Mouse (Mus musculus): ENCODE results near the gene Unc13b.

- TF ChIP-seq POLR2A (IDR thresholded peaks at IDR 0.05; ENCODE audit: borderline replicate concordance, extremely low read depth, insufficient read depth, insufficient read length, poor library complexity, severe bottlenecking) (no peak), CTCF (IDR thresholded peaks at IDR 0.05; ENCODE audit: borderline replicate concordance, extremely low read depth, insufficient read depth, insufficient read length) (no peak)
Measured at GRCm38 (mm10) chr4:43287305-43287704, 228.6 kb downstream of the Unc13b start.

All from brain, embryonic 14.5 days (tissue).